Mouse (Mus musculus) liver, embryonic 16.5 days (tissue): Measurements from ENCODE around the gene Rfx1. TPM values are rescaled to one million over a fixed set of nuclear protein-coding genes. Genes with fewer than 3 reads are reported as not detected.

Experiments used
- ATAC-seq: fragments of 200-750 bp; cut with Nextera tagmentation; 2 replicates; pipeline ENCODE4 v1.8.0; 2017; ENCODE audit warnings: low read depth, mild to moderate bottlenecking, moderate number of reproducible peaks, moderate library complexity
- H3K27ac ChIP-seq: fragments of 300-500 bp; sonication (generic); 2 replicates; pipeline ENCODE4 v1.5.1; 2014; ENCODE audit warnings: mild to moderate bottlenecking, low read length
- H3K27me3 ChIP-seq: fragments of 300-500 bp; sonication (generic); 2 replicates; pipeline ENCODE4 v1.6.1; 2014; ENCODE audit warnings: low read depth, low read length, mixed read lengths; ENCODE audit not compliant: control insufficient read depth, insufficient read depth
- H3K36me3 ChIP-seq: fragments of 300-500 bp; sonication (generic); 2 replicates; pipeline ENCODE4 v1.6.1; 2014; ENCODE audit warnings: mild to moderate bottlenecking; ENCODE audit not compliant: control insufficient read depth, insufficient read depth
- H3K4me1 ChIP-seq: fragments of 300-500 bp; sonication (generic); 2 replicates; pipeline ENCODE4 v1.6.1; 2014; ENCODE audit warnings: low read depth, low read length, mixed read lengths; ENCODE audit not compliant: control insufficient read depth
- H3K4me2 ChIP-seq: fragments of 300-500 bp; sonication (generic); 2 replicates; pipeline ENCODE4 v1.6.1; 2014; ENCODE audit warnings: low read depth, low read length, mixed read lengths
- H3K4me3 ChIP-seq: fragments of 300-500 bp; sonication (generic); 2 replicates; pipeline ENCODE4 v1.5.1; 2014; ENCODE audit warnings: low read depth, mild to moderate bottlenecking, low read length
- H3K9ac ChIP-seq: fragments of 300-500 bp; sonication (generic); 2 replicates; pipeline ENCODE4 v1.6.1; 2014; ENCODE audit warnings: low read depth, low read length
- H3K9me3 ChIP-seq: fragments of 300-500 bp; sonication (generic); replicated peaks from 2 replicates; pipeline ENCODE4 v1.6.1; 2016; ENCODE audit warnings: low read length; ENCODE audit not compliant: control insufficient read depth
- WGBS: fragments of 180-500 bp; shearing (Covaris S2); extraction: QIAGEN DNeasy Blood & Tissue Kit; methylation state at CpG from one replicate; pipeline ENCODE4 v1.1.7; 2014; ENCODE audit not compliant: insufficient replicate concordance; 5-methylcytosine and 5-hydroxymethylcytosine counted together
- polyA plus RNA-seq: library from polyadenylated mRNA; unstranded; fragments of >200 nt; fragmentation: Nextera tagmentation; extraction: Ambion mirVana; gene quantifications from 2 replicates; pipeline ENCODE4 v1.2.1, GENCODE M21; 2015

Rfx1 gene
- polyA plus RNA-seq, 1 experiment from 2014 or later: 2.7 TPM

DNA sequence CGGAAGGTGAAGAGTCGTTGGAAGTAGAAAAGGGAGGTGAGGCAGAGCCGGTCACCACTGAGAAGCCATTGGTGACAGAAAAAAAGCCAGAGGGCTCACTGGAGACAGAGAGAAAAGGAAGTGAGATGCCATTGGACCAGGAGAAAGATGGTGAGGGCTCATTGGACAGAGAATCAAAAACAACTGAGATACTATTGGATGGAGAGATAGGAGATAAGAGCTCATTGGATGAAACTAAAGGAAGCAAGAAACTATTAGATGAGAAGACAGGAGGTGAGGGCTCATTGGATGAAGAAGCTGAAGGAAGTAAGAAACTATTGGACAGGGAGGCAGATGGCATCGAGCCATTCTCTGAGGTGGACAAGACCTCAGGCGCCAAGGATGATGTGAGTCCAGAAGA lies 37.4 kb upstream of the Rfx1 start:
- Histone ChIP-seq H3K36me3 (no peaks in the 10 kb centered on the region), H3K9me3 (no peaks in the 10 kb centered on the region), H3K4me2 (no peak overlapping the region), H3K4me3 (no peak overlapping the region), H3K9ac (no peak overlapping the region), H3K4me1 (peaks cover 6% of the 10 kb centered on the region), H3K27ac (no peak overlapping the region), H3K27me3 (peaks cover 28% of the 10 kb centered on the region)
- no peak for ATAC-seq
- WGBS: 65% methylated on average over 5 of the region's 5 CpGs

DNA sequence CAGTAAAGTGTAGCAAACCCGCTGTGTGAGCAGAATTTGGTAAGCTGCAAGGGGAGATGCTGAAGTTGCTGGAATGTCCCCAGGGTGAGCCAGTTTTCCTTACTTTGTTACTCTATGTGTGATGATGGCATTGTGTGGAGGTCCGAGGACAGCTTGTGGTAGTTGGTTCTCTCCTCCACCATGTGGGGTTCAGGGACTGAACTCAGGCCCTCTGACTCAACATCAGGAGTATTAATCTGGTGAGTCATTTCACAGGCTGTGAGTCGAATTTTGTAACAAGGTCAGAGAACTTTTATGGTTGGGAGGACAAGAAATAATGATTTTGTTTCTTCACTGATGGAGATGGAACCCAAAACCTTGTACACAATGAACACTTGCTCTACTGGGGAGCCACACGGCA lies 33.9 kb upstream of the Rfx1 start:
- no peak for ATAC-seq
- Histone ChIP-seq H3K4me1 (no peaks in the 10 kb centered on the region), H3K27me3 (no peaks in the 10 kb centered on the region), H3K4me2 (no peak overlapping the region), H3K9me3 (no peaks in the 10 kb centered on the region), H3K36me3 (no peaks in the 10 kb centered on the region), H3K4me3 (no peak overlapping the region), H3K27ac (no peak overlapping the region), H3K9ac (no peak overlapping the region)
- 53% methylated on average over 4 of the region's 4 CpGs for WGBS

DNA sequence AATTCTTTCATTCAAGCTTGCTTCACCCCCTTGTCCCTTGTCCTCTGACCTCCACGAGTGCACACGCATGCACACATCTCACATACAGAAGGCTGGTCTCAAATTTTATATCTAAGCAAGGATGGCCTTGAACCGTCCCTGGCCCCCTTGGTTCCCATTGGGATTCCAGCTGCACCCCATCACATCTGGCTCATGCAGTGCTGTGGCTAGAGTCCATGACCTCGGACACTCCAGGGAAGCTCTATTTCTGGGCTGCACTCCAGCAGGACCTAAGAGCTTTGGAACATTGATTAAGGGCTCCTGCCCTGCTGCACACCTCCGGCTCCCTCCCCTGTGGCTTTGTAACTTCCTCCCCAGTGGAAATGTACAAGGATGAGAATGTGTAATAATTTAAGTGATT lies 28.6 kb upstream of the Rfx1 start:
- no peak for ATAC-seq
- WGBS: 67% methylated on average over 5 of the region's 5 CpGs
- Histone ChIP-seq H3K27me3 (peaks cover 24% of the 10 kb centered on the region), H3K9me3 (no peaks in the 10 kb centered on the region), H3K36me3 (no peaks in the 10 kb centered on the region), H3K27ac (no peak overlapping the region), H3K4me2 (no peak overlapping the region), H3K9ac (no peak overlapping the region), H3K4me3 (no peak overlapping the region), H3K4me1 (no peaks in the 10 kb centered on the region)

DNA sequence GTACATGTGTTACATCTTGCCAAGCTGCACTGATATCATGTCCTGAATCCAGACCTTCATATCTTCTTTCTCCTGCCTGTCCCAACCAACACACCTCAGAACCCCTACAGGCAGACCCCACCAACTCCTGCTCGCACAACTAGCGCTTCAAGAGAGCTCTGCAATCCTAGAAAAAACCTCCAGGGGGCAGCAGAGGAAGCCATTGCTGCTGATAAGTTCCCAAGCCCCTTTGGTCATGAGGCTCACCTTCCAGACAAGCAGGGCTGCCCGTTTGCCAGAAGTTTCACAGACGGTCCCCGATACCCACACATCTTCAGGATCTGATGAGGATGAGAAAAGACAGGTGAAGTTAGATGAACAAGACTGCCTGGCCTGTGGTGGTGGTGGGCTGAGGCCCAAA lies 27.6 kb upstream of the Rfx1 start:
- Histone ChIP-seq H3K36me3 (no peaks in the 10 kb centered on the region), H3K4me1 (no peaks in the 10 kb centered on the region), H3K4me3 (no peak overlapping the region), H3K27me3 (peaks cover 34% of the 10 kb centered on the region), H3K27ac (no peak overlapping the region), H3K9ac (no peak overlapping the region), H3K4me2 (no peak overlapping the region), H3K9me3 (no peaks in the 10 kb centered on the region)
- ATAC-seq: no peak
- 1% methylated on average over 5 of the region's 5 CpGs for WGBS

DNA sequence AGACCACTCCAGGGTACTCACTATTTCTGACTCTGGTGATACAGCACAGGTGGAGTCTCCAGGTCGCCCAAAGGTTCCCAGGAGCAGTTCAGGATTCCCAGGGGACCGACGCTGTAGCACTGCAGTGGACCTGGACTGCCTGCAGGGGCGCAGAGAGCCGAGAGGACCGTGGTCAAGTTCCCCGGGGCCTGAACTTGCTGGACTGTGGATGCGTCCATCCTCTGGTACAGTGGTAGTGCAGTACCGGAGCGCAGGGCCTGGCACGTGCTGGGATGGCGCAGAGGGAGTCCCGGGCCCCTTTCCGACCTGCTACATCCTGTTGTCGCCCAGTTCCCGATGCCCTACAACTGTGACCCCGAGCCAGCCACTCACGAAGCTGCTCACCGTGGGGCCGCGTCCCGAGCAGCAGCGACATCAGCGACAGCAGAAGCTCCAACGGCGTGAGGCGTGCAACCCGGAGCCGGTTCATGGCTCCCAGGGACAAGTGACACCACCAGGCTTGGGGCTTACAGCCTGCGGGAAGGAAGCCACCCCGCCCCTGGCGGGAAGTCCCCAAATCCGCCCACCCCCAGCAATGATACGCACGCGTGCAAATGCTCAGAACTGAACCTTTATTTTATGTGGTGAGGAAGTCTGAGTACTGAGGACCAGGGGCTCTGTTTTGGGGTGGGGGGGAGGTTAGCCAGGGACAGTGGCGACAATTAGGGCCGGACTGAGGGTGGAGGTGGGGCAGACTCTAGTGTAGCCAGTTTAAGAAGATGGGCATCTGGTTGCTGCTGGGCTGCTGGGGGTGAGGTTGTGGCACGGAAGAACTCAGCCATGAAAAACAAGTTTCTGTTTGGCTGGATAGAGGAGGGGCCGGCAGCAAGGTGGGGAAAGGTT lies 24.3 kb upstream of the Rfx1 start, which contains the start of gene Il27ra:
Il27ra (minus strand) TSS at position 524 of the 882 bp plus-strand sequence.
- Histone ChIP-seq H3K27ac (no peak within 1 kb of the TSS), H3K9me3 (no peaks in the 10 kb centered on the region), H3K4me2 (peak within 1 kb of the TSS; percentile 47), H3K4me3 (peak within 1 kb of the TSS; percentile 33), H3K4me1 (no peaks in the 10 kb centered on the region), H3K27me3 (peaks cover 49% of the 10 kb centered on the region), H3K36me3 (no peaks in the 10 kb centered on the region), H3K9ac (no peak within 1 kb of the TSS)
- peak; percentile 61 for ATAC-seq
- WGBS: 1% methylated on average over 40 of the region's 40 CpGs

DNA sequence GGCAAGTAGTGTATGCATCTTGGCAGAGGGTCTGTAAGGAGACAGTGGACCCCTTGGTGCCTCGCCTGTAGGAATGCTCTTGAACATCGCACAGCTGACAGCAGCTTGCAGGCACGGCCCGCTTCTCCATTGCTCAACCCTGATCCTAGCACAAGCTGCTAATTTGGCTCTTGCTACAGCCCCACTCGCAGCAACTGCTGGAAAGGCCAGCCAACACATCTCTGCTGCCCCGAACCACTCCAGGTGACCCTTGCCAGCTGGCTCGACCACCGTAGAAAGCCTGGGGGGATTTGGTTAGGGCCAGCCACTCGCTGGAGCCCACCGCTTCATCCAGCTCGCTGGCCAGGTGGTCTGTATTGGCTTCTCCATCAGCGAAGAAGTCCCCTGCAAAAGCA lies 23.7 kb upstream of the Rfx1 start:
- Histone ChIP-seq H3K9ac (no peak overlapping the region), H3K4me2 (peak overlapping the region; percentile 47; the same call in 1 of the 2 replicates), H3K36me3 (no peaks in the 10 kb centered on the region), H3K27ac (no peak overlapping the region), H3K9me3 (no peaks in the 10 kb centered on the region), H3K4me1 (no peaks in the 10 kb centered on the region), H3K27me3 (peaks cover 47% of the 10 kb centered on the region), H3K4me3 (peak overlapping the region; percentile 33; the same call in 1 of the 2 replicates)
- ATAC-seq: no peak
- WGBS: 25% methylated on average over 12 of the region's 12 CpGs

DNA sequence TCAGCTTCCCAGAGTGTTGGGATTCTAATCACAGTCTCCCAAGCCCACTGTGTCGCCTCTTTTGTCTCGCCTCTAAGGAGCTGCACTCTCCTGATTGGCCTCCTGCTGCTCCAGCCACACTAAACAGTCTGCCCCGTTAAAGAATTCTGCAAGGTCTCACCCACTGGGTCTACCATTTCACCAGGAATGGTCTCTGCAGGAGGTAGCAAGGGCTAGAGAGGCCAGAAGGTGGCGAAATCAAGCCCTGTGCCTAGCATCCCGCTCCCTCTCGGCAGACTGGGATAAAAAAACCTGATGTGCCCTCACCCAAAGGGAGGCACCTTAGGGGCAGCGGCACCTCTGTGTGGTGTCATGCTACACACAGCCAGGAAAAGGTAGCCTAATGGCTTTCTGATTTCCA lies 22.5 kb upstream of the Rfx1 start:
- WGBS: 16% methylated on average over 7 of the region's 7 CpGs
- no peaks in the 10 kb centered on the region for H3K9me3 ChIP-seq
- no peak overlapping the region for H3K9ac ChIP-seq
- no peak overlapping the region for H3K4me2 ChIP-seq
- H3K36me3 ChIP-seq: no peaks in the 10 kb centered on the region
- no peak overlapping the region for H3K4me3 ChIP-seq
- peaks cover 47% of the 10 kb centered on the region for H3K27me3 ChIP-seq
- no peak overlapping the region for H3K27ac ChIP-seq
- no peak for ATAC-seq
- H3K4me1 ChIP-seq: no peaks in the 10 kb centered on the region

DNA sequence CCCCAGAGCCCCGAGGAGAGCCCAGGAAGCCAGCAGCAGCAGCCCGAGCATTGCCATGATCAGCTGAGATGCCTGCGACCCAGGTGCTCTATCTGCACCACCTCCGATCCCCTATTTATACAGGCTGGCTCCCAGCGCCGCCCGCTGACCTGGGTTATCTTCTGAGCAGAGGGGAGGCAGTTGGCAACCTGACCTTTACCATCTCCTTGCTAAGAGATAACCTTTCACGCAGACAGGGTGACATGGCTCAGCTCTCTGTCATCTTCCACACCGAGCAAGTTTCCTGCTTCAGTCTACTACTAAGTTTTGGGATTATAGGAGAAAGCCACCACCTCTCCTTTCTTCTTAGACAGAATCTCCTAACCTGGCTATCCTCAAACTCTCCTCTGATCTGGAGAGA lies 21.7 kb upstream of the Rfx1 start, which contains the start of gene Rln3:
Rln3 (minus strand) TSS at position 101 of the 400 bp plus-strand sequence.
- no peak for ATAC-seq
- Histone ChIP-seq H3K27ac (no peak within 1 kb of the TSS), H3K27me3 (peaks cover 47% of the 10 kb centered on the region), H3K4me2 (no peak within 1 kb of the TSS), H3K9ac (no peak within 1 kb of the TSS), H3K4me1 (no peaks in the 10 kb centered on the region), H3K36me3 (no peaks in the 10 kb centered on the region), H3K9me3 (no peaks in the 10 kb centered on the region), H3K4me3 (no peak within 1 kb of the TSS)
- WGBS: 12% methylated on average over 9 of the region's 9 CpGs

DNA sequence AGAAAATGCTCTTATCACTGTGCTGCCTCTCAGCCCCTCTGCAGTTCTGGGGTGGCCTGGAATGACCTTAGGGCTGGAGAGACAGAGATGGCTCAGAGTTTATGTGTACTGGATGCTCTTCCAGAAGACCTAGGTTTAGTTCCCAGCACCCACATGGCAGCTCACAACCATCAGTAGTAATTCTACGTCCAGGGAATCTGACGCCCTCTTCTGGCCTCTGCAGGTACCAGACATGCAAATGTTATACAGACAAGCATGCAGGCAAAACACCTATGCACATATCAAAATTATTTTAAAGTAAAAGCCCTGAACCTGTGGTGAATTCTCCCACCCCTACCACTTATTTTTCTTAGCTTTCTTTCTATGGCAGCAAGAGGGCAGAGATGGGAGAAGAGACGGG lies 20.1 kb upstream of the Rfx1 start:
- WGBS: 78% methylated on average over 3 of the region's 3 CpGs
- no peak for ATAC-seq
- no peak overlapping the region for H3K4me2 ChIP-seq
- H3K9ac ChIP-seq: no peak overlapping the region
- peaks cover 39% of the 10 kb centered on the region for H3K27me3 ChIP-seq
- H3K9me3 ChIP-seq: no peaks in the 10 kb centered on the region
- no peaks in the 10 kb centered on the region for H3K36me3 ChIP-seq
- no peaks in the 10 kb centered on the region for H3K4me1 ChIP-seq
- H3K27ac ChIP-seq: no peak overlapping the region
- no peak overlapping the region for H3K4me3 ChIP-seq
